Mouse (Mus musculus) midbrain, embryonic 16.5 days (tissue): ENCODE measurements around the gene Kdm5b. TPM values are rescaled to one million over a fixed set of nuclear protein-coding genes. Genes with fewer than 3 reads are reported as not detected.
"Not testable (repeated sequence)": the region's sequence is repeated elsewhere in the genome, so short reads cannot be mapped to it uniquely, and the experiment has no call there.

ENCODE experiments used
- ATAC-seq: fragments of 200-750 bp; cut with Nextera tagmentation; 2 replicates; pipeline ENCODE4 v1.8.0; 2017; ENCODE audit warnings: moderate TSS enrichment
- H3K27ac ChIP-seq: fragments of 300-500 bp; sonication (generic); 2 replicates; pipeline ENCODE4 v1.5.1; 2014; ENCODE audit warnings: mild to moderate bottlenecking, low read length, mixed read lengths
- H3K27me3 ChIP-seq: fragments of 300-500 bp; sonication (generic); 2 replicates; pipeline ENCODE4 v1.6.1; 2014; ENCODE audit warnings: low read depth, low read length, mixed read lengths; ENCODE audit not compliant: control insufficient read depth, insufficient read depth
- H3K36me3 ChIP-seq: fragments of 300-500 bp; sonication (generic); 2 replicates; pipeline ENCODE4 v1.6.1; 2014; ENCODE audit warnings: mild to moderate bottlenecking, low read length, moderate library complexity, mixed read lengths; ENCODE audit not compliant: control insufficient read depth, insufficient read depth
- H3K4me1 ChIP-seq: fragments of 300-500 bp; sonication (generic); 2 replicates; pipeline ENCODE4 v1.6.1; 2014; ENCODE audit warnings: mild to moderate bottlenecking, low read length, mixed read lengths; ENCODE audit not compliant: control insufficient read depth, insufficient read depth
- H3K4me2 ChIP-seq: fragments of 300-500 bp; sonication (generic); 2 replicates; pipeline ENCODE4 v1.6.1; 2014; ENCODE audit warnings: mild to moderate bottlenecking, low read length, mixed read lengths
- H3K4me3 ChIP-seq: fragments of 300-500 bp; sonication (generic); 2 replicates; pipeline ENCODE4 v1.5.1; 2014; ENCODE audit warnings: low read depth, mild to moderate bottlenecking, low read length, moderate library complexity, mixed read lengths
- H3K9ac ChIP-seq: fragments of 300-500 bp; sonication (generic); 2 replicates; pipeline ENCODE4 v1.6.1; 2014; ENCODE audit warnings: low read depth, low read length, mixed read lengths
- H3K9me3 ChIP-seq: fragments of 300-500 bp; sonication (generic); replicated peaks from 2 replicates; pipeline ENCODE4 v1.6.1; 2014; ENCODE audit warnings: mild to moderate bottlenecking, low read length, mixed read lengths; ENCODE audit not compliant: control insufficient read depth, poor library complexity, severe bottlenecking
- WGBS: fragments of 180-500 bp; shearing (Covaris S2); extraction: QIAGEN DNeasy Blood & Tissue Kit; methylation state at CpG from one replicate; pipeline ENCODE4 v1.1.7; 2014; 5-methylcytosine and 5-hydroxymethylcytosine counted together
- polyA plus RNA-seq: library from polyadenylated mRNA; unstranded; fragments of >200 nt; fragmentation: Nextera tagmentation; extraction: Ambion mirVana; gene quantifications from 2 replicates; pipeline ENCODE4 v1.2.1, GENCODE M21; 2015

Kdm5b gene
- polyA plus RNA-seq, 1 experiment from 2014 or later, result 66.5 TPM

DNA sequence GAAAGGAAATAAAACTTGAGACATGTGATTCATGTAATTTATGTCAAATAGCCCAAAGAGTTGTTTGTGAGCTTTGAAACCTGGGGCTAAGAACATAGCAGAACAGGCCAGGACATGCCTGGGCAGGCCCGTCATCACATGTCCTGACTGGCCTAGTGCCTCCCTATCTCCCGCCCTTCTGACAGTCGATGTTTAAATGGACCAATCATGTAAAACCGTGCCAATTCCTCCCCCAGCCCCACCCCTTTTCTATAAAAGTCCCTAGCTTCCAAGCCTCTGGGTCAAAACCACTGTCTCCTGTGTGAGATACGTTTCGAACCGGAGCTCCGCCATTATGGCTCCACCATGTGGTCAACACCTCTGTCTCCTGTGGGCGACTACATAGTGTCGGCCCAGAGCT lies 26.3 kb upstream of the Kdm5b start:
- not testable (repeated sequence) for H3K27ac ChIP-seq, H3K27me3 ChIP-seq, H3K4me3 ChIP-seq, H3K9me3 ChIP-seq, H3K36me3 ChIP-seq, H3K4me1 ChIP-seq, ATAC-seq, H3K9ac ChIP-seq, H3K4me2 ChIP-seq
- WGBS, result 92% methylated on average over 10 of the region's 10 CpGs

DNA sequence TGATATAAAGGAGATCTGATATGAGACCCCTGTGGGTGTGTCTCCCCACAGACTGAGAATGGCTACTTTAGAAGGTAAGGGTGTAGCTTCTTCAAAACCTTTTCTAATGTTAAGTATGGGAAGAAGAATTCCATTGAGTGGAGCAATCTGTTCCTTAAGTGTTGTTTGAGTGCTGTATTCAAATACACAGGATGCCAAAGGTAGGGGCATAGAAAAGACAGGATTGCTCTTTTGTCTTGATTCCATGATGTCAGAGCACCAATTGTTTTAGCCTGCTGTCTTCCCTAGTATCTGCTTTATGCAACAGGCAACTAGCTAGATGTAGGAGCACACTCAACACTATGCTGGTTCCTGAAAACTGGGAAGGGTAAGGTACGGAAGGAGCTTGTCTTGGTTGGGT lies 24.9 kb upstream of the Kdm5b start:
- no peaks in the 10 kb centered on the region for H3K9me3 ChIP-seq
- H3K36me3 ChIP-seq, result no peaks in the 10 kb centered on the region
- H3K4me3 ChIP-seq, result no peak overlapping the region
- no peak overlapping the region for H3K9ac ChIP-seq
- no peak overlapping the region for H3K4me2 ChIP-seq
- H3K27me3 ChIP-seq, result no peaks in the 10 kb centered on the region
- H3K4me1 ChIP-seq, result no peaks in the 10 kb centered on the region
- no peak for ATAC-seq
- 97% methylated on average over 1 of the region's 1 CpGs for WGBS
- H3K27ac ChIP-seq, result no peak overlapping the region

DNA sequence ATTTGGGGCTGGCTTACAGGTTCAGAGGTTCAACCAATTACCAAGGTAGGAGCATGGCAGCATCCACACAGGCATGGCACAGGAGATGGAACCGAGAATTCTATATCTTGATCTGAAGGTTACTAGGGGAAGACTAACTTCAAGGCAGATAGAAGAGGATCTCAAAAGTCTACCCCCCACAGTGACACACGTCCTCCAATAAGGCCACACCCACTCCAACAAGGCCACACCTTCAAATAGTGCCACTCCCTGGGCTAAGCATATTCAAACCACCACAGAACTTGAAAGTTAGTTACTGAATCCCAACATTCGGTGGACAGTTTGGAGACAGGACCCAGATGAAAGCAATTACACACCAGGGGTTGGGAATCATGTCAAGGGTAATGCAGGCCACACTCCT lies 24.5 kb upstream of the Kdm5b start:
- no peak overlapping the region for H3K9ac ChIP-seq
- whole genome bisulfite sequencing, result 83% methylated on average over 3 of the region's 3 CpGs
- no peaks in the 10 kb centered on the region for H3K27me3 ChIP-seq
- no peaks in the 10 kb centered on the region for H3K36me3 ChIP-seq
- H3K4me1 ChIP-seq, result no peaks in the 10 kb centered on the region
- no peak overlapping the region for H3K4me3 ChIP-seq
- H3K4me2 ChIP-seq, result no peak overlapping the region
- no peak overlapping the region for H3K27ac ChIP-seq
- no peaks in the 10 kb centered on the region for H3K9me3 ChIP-seq
- no peak for ATAC-seq

DNA sequence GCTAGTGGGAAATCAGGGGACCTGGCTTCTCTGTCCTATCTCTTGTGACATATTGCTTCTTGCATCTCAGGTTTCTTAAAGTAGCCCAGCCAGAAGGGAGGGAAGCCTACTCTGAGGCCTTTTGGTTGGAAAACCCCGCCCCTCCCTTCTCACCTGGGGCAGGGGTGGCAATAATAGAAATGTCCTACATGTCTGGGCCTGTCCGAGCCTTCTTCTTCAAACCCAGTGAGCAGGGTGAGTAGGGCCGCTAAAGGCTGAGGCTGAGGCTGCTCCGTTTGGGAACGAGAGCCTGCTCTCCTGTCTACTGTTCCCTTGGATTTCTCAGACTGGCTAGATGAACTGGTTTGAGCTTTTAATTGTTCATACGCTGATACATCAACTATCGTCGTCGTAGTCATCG lies 19.4 kb upstream of the Kdm5b start:
- ATAC-seq, result no peak
- no peaks in the 10 kb centered on the region for H3K36me3 ChIP-seq
- no peak overlapping the region for H3K9ac ChIP-seq
- no peaks in the 10 kb centered on the region for H3K4me1 ChIP-seq
- H3K4me3 ChIP-seq, result no peak overlapping the region
- H3K27ac ChIP-seq, result no peak overlapping the region
- H3K27me3 ChIP-seq, result no peaks in the 10 kb centered on the region
- H3K4me2 ChIP-seq, result no peak overlapping the region
- no peaks in the 10 kb centered on the region; the same call in 1 of the 2 replicates for H3K9me3 ChIP-seq
- WGBS, result 91% methylated on average over 10 of the region's 10 CpGs

GRCm38 (mm10) chr1:134548231-134548630 lies 11.7 kb upstream of the Kdm5b start:
- H3K4me3 ChIP-seq, result no peak overlapping the region
- no peaks in the 10 kb centered on the region for H3K36me3 ChIP-seq
- no peaks in the 10 kb centered on the region for H3K27me3 ChIP-seq
- H3K9me3 ChIP-seq, result no peaks in the 10 kb centered on the region; the same call in 1 of the 2 replicates
- H3K4me1 ChIP-seq, result no peaks in the 10 kb centered on the region
- no peak for ATAC-seq
- no peak overlapping the region for H3K9ac ChIP-seq
- no peak overlapping the region for H3K27ac ChIP-seq
- WGBS, result 71% methylated on average over 4 of the region's 4 CpGs
- H3K4me2 ChIP-seq, result no peak overlapping the region

DNA sequence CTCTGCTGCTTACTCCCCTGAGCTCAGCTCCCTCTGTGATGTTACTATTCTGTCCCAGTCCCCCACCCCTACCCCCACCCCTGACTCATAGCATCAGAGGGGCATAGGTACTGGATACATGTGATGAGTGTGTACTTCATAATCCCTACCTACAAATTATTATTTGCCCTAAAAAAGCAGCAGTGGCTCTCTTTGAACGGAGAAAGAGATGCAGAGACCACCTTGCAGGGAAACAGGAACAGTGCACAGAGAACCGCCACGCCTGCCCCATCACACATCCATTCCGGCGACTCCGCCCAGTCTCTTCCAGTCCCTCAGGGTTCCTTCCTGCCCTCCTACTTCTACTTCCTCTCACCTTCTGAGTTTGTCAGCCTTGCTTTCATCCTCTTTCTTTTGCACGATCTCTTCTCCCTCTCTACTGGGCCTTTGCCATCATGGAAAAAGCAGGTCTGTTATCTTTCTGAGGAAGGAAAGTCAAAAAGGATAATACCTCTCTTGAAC lies 10.3 kb upstream of the Kdm5b start, which contains the start of gene Mgat4e:
Gene Mgat4e (minus strand): TSS at position 51 of the 501 bp plus-strand sequence.
- 55% methylated on average over 7 of the region's 7 CpGs for WGBS
- Histone ChIP-seq H3K36me3 (no peaks in the 10 kb centered on the region), H3K4me3 (no peak within 1 kb of the TSS), H3K9ac (no peak within 1 kb of the TSS), H3K4me2 (no peak within 1 kb of the TSS), H3K9me3 (no peaks in the 10 kb centered on the region; the same call in 1 of the 2 replicates), H3K4me1 (no peaks in the 10 kb centered on the region), H3K27ac (no peak within 1 kb of the TSS), H3K27me3 (no peaks in the 10 kb centered on the region)
- ATAC-seq, result no peak

- H3K9ac ChIP-seq, result no peak overlapping the region
- H3K9me3 ChIP-seq, result no peaks in the 10 kb centered on the region
- ATAC-seq, result no peak
- no peaks in the 10 kb centered on the region for H3K27me3 ChIP-seq
- no peaks in the 10 kb centered on the region for H3K4me1 ChIP-seq
- 82% methylated on average over 3 of the region's 3 CpGs for WGBS
- no peak overlapping the region for H3K27ac ChIP-seq
- H3K4me2 ChIP-seq, result no peak overlapping the region
- H3K36me3 ChIP-seq, result no peaks in the 10 kb centered on the region
- H3K4me3 ChIP-seq, result no peak overlapping the region
Measured at GRCm38 (mm10) chr1:134551869-134552268, 8.1 kb upstream of the Kdm5b start.

- no peak overlapping the region for H3K9ac ChIP-seq
- ATAC-seq, result no peak
- no peak overlapping the region for H3K27ac ChIP-seq
- no peaks in the 10 kb centered on the region for H3K27me3 ChIP-seq
- WGBS, result 73% methylated on average over 3 of the region's 3 CpGs
- H3K4me1 ChIP-seq, result peaks cover 2% of the 10 kb centered on the region; the same call in 1 of the 2 replicates
- H3K36me3 ChIP-seq, result no peaks in the 10 kb centered on the region
- no peaks in the 10 kb centered on the region for H3K9me3 ChIP-seq
- no peak overlapping the region for H3K4me3 ChIP-seq
- H3K4me2 ChIP-seq, result no peak overlapping the region
Measured at GRCm38 (mm10) chr1:134552396-134552795, 7.6 kb upstream of the Kdm5b start.

- H3K27ac ChIP-seq, result no peak overlapping the region
Measured at GRCm38 (mm10) chr1:134555240-134555870, 4.6 kb upstream of the Kdm5b start.

More at GRCm38 (mm10) chr1:134555240-134555870, 4.6 kb upstream of the Kdm5b start:
- ATAC-seq, result no peak
- Histone ChIP-seq H3K9me3 (no peaks in the 10 kb centered on the region), H3K36me3 (no peaks in the 10 kb centered on the region), H3K4me1 (peaks cover 9% of the 10 kb centered on the region), H3K9ac (no peak overlapping the region), H3K4me2 (peak overlapping the region; percentile 76), H3K4me3 (no peak overlapping the region), H3K27me3 (no peaks in the 10 kb centered on the region)
- 32% methylated on average over 13 of the region's 13 CpGs for WGBS
